Mouse (Mus musculus) stomach, embryonic 16.5 days (tissue): ENCODE results near the gene Tmem86b. TPM values are rescaled to one million over a fixed set of nuclear protein-coding genes. Genes with fewer than 3 reads are reported as not detected.
A peak's percentile ranks its signal among the peaks of the same experiment; 100 is the strongest.

Experiments
- ATAC-seq: fragments of 200-750 bp; cut with Nextera tagmentation; 2 replicates; pipeline ENCODE4 v1.8.0; 2017; ENCODE audit warnings: moderate number of reproducible peaks, moderate TSS enrichment; ENCODE audit not compliant: insufficient read depth, low FRiP score
- H3K27ac ChIP-seq: fragments of 300-500 bp; sonication (generic); 2 replicates; pipeline ENCODE4 v1.5.1; 2014; ENCODE audit warnings: low read length
- H3K27me3 ChIP-seq: fragments of 300-500 bp; sonication (generic); 2 replicates; pipeline ENCODE4 v1.6.1; 2014; ENCODE audit warnings: low read length, control low read depth, mixed read lengths; ENCODE audit not compliant: control insufficient read depth, insufficient read depth
- H3K36me3 ChIP-seq: fragments of 300-500 bp; sonication (generic); 2 replicates; pipeline ENCODE4 v1.6.1; 2014; ENCODE audit warnings: low read length; ENCODE audit not compliant: control insufficient read depth, insufficient read depth
- H3K4me1 ChIP-seq: fragments of 300-500 bp; sonication (generic); 2 replicates; pipeline ENCODE4 v1.6.1; 2014; ENCODE audit warnings: low read length, control low read depth, mixed read lengths; ENCODE audit not compliant: control insufficient read depth, insufficient read depth
- H3K4me2 ChIP-seq: fragments of 300-500 bp; sonication (generic); 2 replicates; pipeline ENCODE4 v1.6.1; 2014; ENCODE audit warnings: low read depth, low read length, mixed read lengths
- H3K4me3 ChIP-seq: fragments of 300-500 bp; sonication (generic); replicated peaks from 2 replicates; pipeline ENCODE4 v1.5.1; 2014; ENCODE audit warnings: mild to moderate bottlenecking, low read length
- H3K9ac ChIP-seq: fragments of 300-500 bp; sonication (generic); 2 replicates; pipeline ENCODE4 v1.6.1; 2014; ENCODE audit warnings: low read length
- H3K9me3 ChIP-seq: fragments of 300-500 bp; sonication (generic); replicated peaks from 2 replicates; pipeline ENCODE4 v1.6.1; 2016; ENCODE audit warnings: low read length, control low read depth; ENCODE audit not compliant: control insufficient read depth
- WGBS: fragments of 180-500 bp; shearing (Covaris S2); extraction: QIAGEN DNeasy Blood & Tissue Kit; methylation state at CpG from one replicate; pipeline ENCODE4 v1.1.7; 2014; 5-methylcytosine and 5-hydroxymethylcytosine counted together
- polyA plus RNA-seq: library from polyadenylated mRNA; unstranded; fragments of >200 nt; fragmentation: Nextera tagmentation; extraction: Ambion mirVana; gene quantifications from 2 replicates; pipeline ENCODE4 v1.2.1, GENCODE M21; 2015

Gene Tmem86b
- polyA plus RNA-seq, 1 experiment from 2014 or later = 3.4 TPM

DNA sequence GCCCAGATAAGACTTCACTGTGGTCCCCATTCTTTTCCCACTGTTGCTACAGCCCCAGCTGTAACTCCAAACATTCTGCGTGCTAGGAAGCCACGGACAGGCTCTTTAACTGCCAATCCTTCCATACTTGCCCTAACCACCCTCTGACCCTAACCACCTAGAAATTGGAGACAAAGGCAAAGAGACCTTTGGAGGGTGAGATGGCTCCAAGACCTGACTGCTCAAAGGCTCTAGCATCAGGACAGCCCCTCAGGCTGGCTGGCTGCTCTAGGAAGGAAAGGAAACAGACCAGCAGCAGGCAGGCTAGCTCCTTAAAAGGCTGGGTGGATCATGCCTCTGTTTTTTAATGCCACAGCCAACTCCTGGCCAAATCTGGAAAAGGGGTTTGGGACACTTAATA lies 23.0 kb upstream of the Tmem86b start:
- no peaks in the 10 kb centered on the region for H3K27me3 ChIP-seq
- 70% methylated on average over 2 of the region's 2 CpGs for WGBS
- H3K9me3 ChIP-seq = no peaks in the 10 kb centered on the region
- peak overlapping the region; percentile 49; the same call in 1 of the 2 replicates for H3K9ac ChIP-seq
- H3K4me3 ChIP-seq = no peak overlapping the region
- H3K27ac ChIP-seq = peak overlapping the region; percentile 69
- peaks cover 25% of the 10 kb centered on the region for H3K4me1 ChIP-seq
- peaks cover 6% of the 10 kb centered on the region; the same call in 1 of the 2 replicates for H3K36me3 ChIP-seq
- peak overlapping the region; percentile 5; the same call in 1 of the 2 replicates for H3K4me2 ChIP-seq
- no peak for ATAC-seq

DNA sequence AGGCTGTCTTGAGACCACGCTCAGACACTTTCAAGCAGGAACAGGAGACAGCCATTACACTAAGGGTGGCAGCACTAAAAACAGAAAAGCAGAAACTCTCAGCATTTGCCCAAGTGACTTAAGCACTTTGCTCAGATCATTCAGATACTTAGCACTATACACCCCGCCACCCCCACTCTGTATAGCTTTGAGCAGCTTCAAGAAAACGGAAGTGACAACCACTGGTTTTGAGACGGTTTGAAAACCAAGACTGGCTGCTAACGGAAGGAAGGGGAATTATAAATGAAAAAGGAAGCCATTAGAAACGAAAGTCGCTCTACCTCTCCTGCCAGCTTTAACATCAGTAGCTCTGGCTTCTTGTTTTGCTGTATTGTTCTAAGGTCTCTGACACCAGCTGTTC lies 22.6 kb upstream of the Tmem86b start:
- Histone ChIP-seq H3K4me3 (no peak overlapping the region), H3K4me2 (peak overlapping the region; percentile 5; the same call in 1 of the 2 replicates), H3K27ac (peak overlapping the region; percentile 69), H3K27me3 (no peaks in the 10 kb centered on the region), H3K9me3 (no peaks in the 10 kb centered on the region), H3K9ac (no peak overlapping the region), H3K4me1 (peaks cover 25% of the 10 kb centered on the region), H3K36me3 (peaks cover 6% of the 10 kb centered on the region; the same call in 1 of the 2 replicates)
- 73% methylated on average over 7 of the region's 7 CpGs for WGBS
- no peak for ATAC-seq

DNA sequence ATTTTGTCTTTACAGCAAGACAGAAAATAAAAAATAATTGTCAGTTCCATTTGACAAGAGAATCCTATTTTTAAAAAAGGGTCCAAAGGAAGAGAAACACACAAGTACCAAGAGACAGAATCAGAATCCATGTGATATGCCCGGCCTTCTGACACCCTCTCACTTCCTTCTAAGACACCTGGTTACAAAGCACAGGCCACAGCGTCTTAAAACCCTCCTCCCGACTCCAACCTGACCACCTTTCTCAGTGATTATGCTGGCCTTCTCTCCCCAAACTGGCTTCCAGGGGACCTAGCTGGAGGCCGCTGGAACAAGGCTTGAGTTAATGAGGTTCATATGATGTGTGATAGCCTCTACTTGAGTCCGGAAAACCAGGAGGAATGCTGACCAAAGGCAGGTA lies 22.1 kb upstream of the Tmem86b start:
- ATAC-seq = no peak

DNA sequence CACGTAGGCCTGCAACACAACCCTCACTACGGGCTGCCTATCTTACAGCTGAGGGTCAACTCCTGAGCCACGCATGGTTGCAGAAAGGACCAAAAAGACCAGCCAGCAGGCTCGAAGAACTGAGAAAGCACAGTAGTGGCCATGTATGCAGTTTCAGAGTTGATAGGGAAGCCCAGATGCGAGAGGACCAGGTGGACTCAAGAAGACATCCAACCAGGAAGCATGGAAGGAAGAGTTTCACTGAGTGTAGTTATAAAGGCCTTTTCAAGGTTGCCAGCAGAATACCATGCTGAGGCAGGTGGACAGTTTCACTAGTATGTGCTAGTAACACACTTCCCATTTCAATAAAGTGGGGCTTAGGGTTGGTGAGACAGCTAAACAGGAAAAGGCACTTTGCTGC lies 21.5 kb upstream of the Tmem86b start:
- Histone ChIP-seq H3K9ac (no peak overlapping the region), H3K27me3 (no peaks in the 10 kb centered on the region), H3K4me1 (peaks cover 22% of the 10 kb centered on the region), H3K27ac (0 out of 2 replicates have a peak overlapping the region, but pooled peaks have one; percentile 1), H3K9me3 (no peaks in the 10 kb centered on the region), H3K4me3 (no peak overlapping the region), H3K36me3 (peaks cover 6% of the 10 kb centered on the region; the same call in 1 of the 2 replicates), H3K4me2 (no peak overlapping the region)
- ATAC-seq = no peak
- 84% methylated on average over 5 of the region's 5 CpGs for WGBS

More for the DNA sequence above, 22.1 kb upstream of the Tmem86b start:
- Histone ChIP-seq H3K4me3 (no peak overlapping the region), H3K27ac (peak overlapping the region; percentile 25; the same call in 1 of the 2 replicates), H3K9ac (no peak overlapping the region), H3K9me3 (no peaks in the 10 kb centered on the region), H3K4me2 (no peak overlapping the region), H3K27me3 (no peaks in the 10 kb centered on the region), H3K36me3 (peaks cover 6% of the 10 kb centered on the region; the same call in 1 of the 2 replicates), H3K4me1 (peaks cover 25% of the 10 kb centered on the region)
- WGBS = 74% methylated on average over 5 of the region's 5 CpGs

DNA sequence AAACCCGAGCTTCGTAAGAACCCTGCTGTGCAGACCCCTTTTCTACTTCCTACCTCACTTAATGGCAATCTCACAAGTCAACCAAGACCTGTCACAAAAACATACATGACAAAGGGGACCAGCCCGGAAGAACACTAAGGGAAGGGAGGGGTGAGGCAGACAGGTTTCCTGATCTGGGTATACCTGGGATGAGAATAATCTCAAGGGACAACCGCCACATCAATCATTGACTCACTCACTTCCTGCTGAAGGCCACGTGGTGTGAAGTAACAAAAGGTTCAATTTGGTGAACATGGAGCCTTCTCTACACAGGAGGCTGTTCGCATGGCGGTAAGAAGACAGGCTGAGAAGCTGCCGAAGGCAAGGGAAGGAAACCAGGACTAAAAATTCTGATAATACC lies 20.4 kb upstream of the Tmem86b start:
- no peak overlapping the region for H3K4me3 ChIP-seq
- H3K4me1 ChIP-seq = peaks cover 18% of the 10 kb centered on the region
- peaks cover 6% of the 10 kb centered on the region; the same call in 1 of the 2 replicates for H3K36me3 ChIP-seq
- 64% methylated on average over 8 of the region's 8 CpGs for WGBS
- no peak overlapping the region for H3K9ac ChIP-seq
- H3K27ac ChIP-seq = no peak overlapping the region
- ATAC-seq = no peak
- no peaks in the 10 kb centered on the region for H3K27me3 ChIP-seq
- H3K4me2 ChIP-seq = no peak overlapping the region
- no peaks in the 10 kb centered on the region for H3K9me3 ChIP-seq

DNA sequence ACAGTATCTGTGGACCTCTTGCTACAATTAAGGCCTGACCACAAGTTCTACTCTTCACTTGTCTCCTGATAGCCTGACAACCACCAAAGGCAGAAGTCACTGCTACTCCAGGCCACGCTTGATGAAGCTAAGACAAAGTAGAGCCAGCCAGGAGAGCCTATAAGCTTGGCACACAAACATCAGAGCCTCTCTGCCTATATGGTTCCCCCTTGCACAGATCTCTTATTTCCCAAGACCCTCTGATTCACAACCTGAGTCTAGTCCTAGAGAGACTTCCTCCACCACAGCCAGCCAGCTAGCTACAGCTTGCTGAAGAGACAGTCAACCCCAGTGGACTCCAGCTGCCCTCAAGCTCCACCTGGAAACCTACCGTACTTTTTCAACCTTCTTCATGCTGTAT lies 16.8 kb upstream of the Tmem86b start:
- no peak overlapping the region for H3K9ac ChIP-seq

DNA sequence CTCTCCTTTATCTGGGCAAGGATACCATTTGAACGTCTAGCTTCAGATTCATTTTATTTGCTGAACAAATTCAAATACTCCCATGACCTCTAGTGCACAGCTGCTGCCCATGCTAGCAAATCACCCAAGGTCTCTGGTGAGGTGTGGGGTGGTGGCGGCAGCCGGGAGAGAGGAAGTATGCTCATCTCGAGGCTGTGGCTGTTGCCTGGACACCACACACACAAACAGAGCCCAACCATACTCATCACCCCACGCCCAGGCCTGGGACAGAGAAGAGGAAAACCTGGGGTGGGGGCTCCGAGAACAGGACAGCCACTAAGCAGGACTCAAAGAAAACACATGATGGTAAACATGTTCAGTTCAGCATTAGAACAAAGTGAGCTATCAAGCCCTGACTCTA lies 16.1 kb upstream of the Tmem86b start:
- Histone ChIP-seq H3K4me2 (no peak overlapping the region), H3K9ac (no peak overlapping the region), H3K36me3 (peaks cover 14% of the 10 kb centered on the region; the same call in 1 of the 2 replicates), H3K4me3 (no peak overlapping the region), H3K27ac (no peak overlapping the region), H3K27me3 (no peaks in the 10 kb centered on the region), H3K4me1 (peaks cover 7% of the 10 kb centered on the region; the same call in 1 of the 2 replicates), H3K9me3 (no peaks in the 10 kb centered on the region)
- peak; percentile 50; the same call in 1 of the 2 replicates for ATAC-seq
- WGBS = 45% methylated on average over 6 of the region's 6 CpGs

More for the DNA sequence above, 16.8 kb upstream of the Tmem86b start:
- Histone ChIP-seq H3K27ac (no peak overlapping the region), H3K4me1 (peaks cover 7% of the 10 kb centered on the region; the same call in 1 of the 2 replicates), H3K27me3 (no peaks in the 10 kb centered on the region), H3K4me3 (no peak overlapping the region), H3K9me3 (no peaks in the 10 kb centered on the region), H3K36me3 (peaks cover 14% of the 10 kb centered on the region; the same call in 1 of the 2 replicates), H3K4me2 (no peak overlapping the region)
- ATAC-seq = no peak
- WGBS = 75% methylated on average over 2 of the region's 2 CpGs

DNA sequence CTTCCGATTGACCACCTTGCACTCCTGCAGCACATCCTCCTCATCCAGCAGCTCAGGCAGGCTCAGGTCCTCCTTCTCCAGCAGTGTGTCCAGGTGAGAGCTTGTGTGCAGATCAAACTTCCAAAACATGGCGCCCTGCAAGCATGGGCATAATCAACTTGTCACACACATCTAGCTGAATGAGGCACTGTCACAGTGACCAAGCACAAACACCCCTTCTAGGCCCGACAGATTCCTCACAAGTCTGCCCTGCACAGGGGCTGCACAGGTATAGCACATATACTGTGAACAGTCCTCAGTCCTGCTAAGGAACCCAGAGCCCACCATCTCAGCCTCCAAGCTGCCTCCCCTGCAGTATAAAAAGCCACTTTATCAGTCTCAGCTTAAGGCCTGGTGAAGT lies 15.6 kb upstream of the Tmem86b start:
- H3K9me3 ChIP-seq = no peaks in the 10 kb centered on the region
- peaks cover 16% of the 10 kb centered on the region; the same call in 1 of the 2 replicates for H3K36me3 ChIP-seq
- no peak overlapping the region for H3K4me2 ChIP-seq
- 78% methylated on average over 3 of the region's 3 CpGs for WGBS
- no peak overlapping the region for H3K27ac ChIP-seq
- no peak overlapping the region for H3K9ac ChIP-seq
- H3K4me3 ChIP-seq = no peak overlapping the region
- ATAC-seq = no peak
- H3K27me3 ChIP-seq = no peaks in the 10 kb centered on the region
- H3K4me1 ChIP-seq = peaks cover 7% of the 10 kb centered on the region; the same call in 1 of the 2 replicates

DNA sequence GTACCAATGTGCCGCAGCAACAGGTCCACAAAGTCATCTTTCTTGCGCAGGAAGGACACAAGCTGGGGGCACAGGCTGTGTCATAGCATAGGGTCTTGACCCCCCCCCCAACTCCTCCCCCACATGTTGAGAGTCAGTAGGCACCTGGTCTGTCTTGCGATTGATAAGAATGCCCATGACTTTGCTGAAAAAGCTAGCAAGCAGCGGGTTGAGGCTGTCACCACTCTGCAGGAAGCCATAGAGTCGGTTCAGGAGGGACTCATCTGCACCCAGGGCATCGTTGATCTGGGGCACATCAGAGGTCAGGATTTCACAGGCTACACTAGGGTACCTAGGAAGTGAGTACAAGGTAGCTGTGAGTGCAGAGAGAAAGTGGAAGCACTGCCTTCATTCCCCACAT lies 12.0 kb upstream of the Tmem86b start:
- no peak for ATAC-seq
- Histone ChIP-seq H3K9me3 (no peaks in the 10 kb centered on the region), H3K27me3 (no peaks in the 10 kb centered on the region), H3K4me1 (peaks cover 7% of the 10 kb centered on the region; the same call in 1 of the 2 replicates), H3K27ac (no peak overlapping the region), H3K4me2 (no peak overlapping the region), H3K4me3 (no peak overlapping the region), H3K9ac (no peak overlapping the region), H3K36me3 (peaks cover 27% of the 10 kb centered on the region)
- 90% methylated on average over 6 of the region's 6 CpGs for WGBS
